Mouse (Mus musculus): ENCODE data around the gene Usp29. TPM values are rescaled to one million over a fixed set of nuclear protein-coding genes. Genes with fewer than 3 reads are reported as not detected.
"Not testable (repeated sequence)": the region's sequence is repeated elsewhere in the genome, so short reads cannot be mapped to it uniquely, and the experiment has no call there.

Gene Usp29
- polyA plus RNA-seq, 1 experiment from 2014 or later: 23.2 TPM

- no peaks in the 10 kb centered on the region for H3K36me3 ChIP-seq (ENCODE audit: poor library complexity, severe bottlenecking)
- 13% methylated on average over 5 of the region's 5 CpGs for WGBS
- no peak overlapping the region for H3K4me3 ChIP-seq
- H3K9ac ChIP-seq: no peak overlapping the region
- H3K4me2 ChIP-seq: no peak overlapping the region
- peaks cover 14% of the 10 kb centered on the region for H3K4me1 ChIP-seq
- no peaks in the 10 kb centered on the region for H3K9me3 ChIP-seq (replicated peaks)
- 0 out of 2 replicates have a peak overlapping the region, but pooled peaks have one; percentile 19 for H3K27ac ChIP-seq
- ATAC-seq: no peak
- H3K27me3 ChIP-seq: no peaks in the 10 kb centered on the region
Observed at GRCm38 (mm10) chr7:6858694-6859270, 128.4 kb downstream of the Usp29 start.

GRCm38 (mm10) chr7:6860689-6861088 is 130.3 kb downstream of the Usp29 start:
- no peaks in the 10 kb centered on the region for H3K9me3 ChIP-seq (replicated peaks)
- H3K4me3 ChIP-seq: no peak overlapping the region
- 5% methylated on average over 6 of the region's 6 CpGs for WGBS
- peaks cover 14% of the 10 kb centered on the region for H3K4me1 ChIP-seq
- no peak overlapping the region for H3K27ac ChIP-seq
- H3K36me3 ChIP-seq (ENCODE audit: poor library complexity, severe bottlenecking): no peaks in the 10 kb centered on the region
- peak; percentile 90 for ATAC-seq
- no peaks in the 10 kb centered on the region for H3K27me3 ChIP-seq
- no peak overlapping the region for H3K4me2 ChIP-seq
- H3K9ac ChIP-seq: no peak overlapping the region

GRCm38 (mm10) chr7:6866351-6866750 is 136.0 kb downstream of the Usp29 start:
- Histone ChIP-seq H3K4me2 (no peak overlapping the region), H3K27me3 (no peaks in the 10 kb centered on the region), H3K36me3 (ENCODE audit: poor library complexity, severe bottlenecking) (no peaks in the 10 kb centered on the region), H3K4me3 (no peak overlapping the region), H3K4me1 (peaks cover 10% of the 10 kb centered on the region), H3K27ac (no peak overlapping the region), H3K9ac (no peak overlapping the region), H3K9me3 (replicated peaks) (no peaks in the 10 kb centered on the region)
- ATAC-seq: peak; percentile 29; the same call in 1 of the 2 replicates

- Histone ChIP-seq H3K4me2 (no peak overlapping the region), H3K27me3 (no peaks in the 10 kb centered on the region), H3K9ac (no peak overlapping the region), H3K4me3 (no peak overlapping the region), H3K36me3 (ENCODE audit: poor library complexity, severe bottlenecking) (no peaks in the 10 kb centered on the region), H3K9me3 (replicated peaks) (no peaks in the 10 kb centered on the region), H3K27ac (no peak overlapping the region), H3K4me1 (peaks cover 6% of the 10 kb centered on the region; the same call in 1 of the 2 replicates)
- WGBS: 60% methylated on average over 3 of the region's 3 CpGs
- ATAC-seq: no peak
Observed at GRCm38 (mm10) chr7:6868831-6869230, 138.5 kb downstream of the Usp29 start.

- Histone ChIP-seq H3K27me3 (no peaks in the 10 kb centered on the region), H3K4me1 (peaks cover 6% of the 10 kb centered on the region; the same call in 1 of the 2 replicates), H3K36me3 (ENCODE audit: poor library complexity, severe bottlenecking) (no peaks in the 10 kb centered on the region), H3K9me3 (replicated peaks) (no peaks in the 10 kb centered on the region), H3K27ac (no peak overlapping the region), H3K4me2 (no peak overlapping the region), H3K9ac (no peak overlapping the region), H3K4me3 (no peak overlapping the region)
- 71% methylated on average over 1 of the region's 1 CpGs for WGBS
- peak; percentile 82 for ATAC-seq
Observed at GRCm38 (mm10) chr7:6869556-6869955, 139.2 kb downstream of the Usp29 start.

GRCm38 (mm10) chr7:6874448-6874847 is 144.1 kb downstream of the Usp29 start:
- Histone ChIP-seq H3K4me2 (no peak overlapping the region), H3K9ac (no peak overlapping the region), H3K9me3 (replicated peaks) (no peaks in the 10 kb centered on the region), H3K27me3 (no peaks in the 10 kb centered on the region), H3K27ac (no peak overlapping the region), H3K4me3 (no peak overlapping the region), H3K4me1 (peaks cover 5% of the 10 kb centered on the region; the same call in 1 of the 2 replicates), H3K36me3 (ENCODE audit: poor library complexity, severe bottlenecking) (no peaks in the 10 kb centered on the region)
- ATAC-seq: peak; percentile 72
- WGBS: 60% methylated on average over 19 of the region's 19 CpGs

GRCm38 (mm10) chr7:6878202-6878601 is 147.8 kb downstream of the Usp29 start:
- Histone ChIP-seq H3K27ac (no peak overlapping the region), H3K9me3 (replicated peaks) (no peaks in the 10 kb centered on the region), H3K4me2 (no peak overlapping the region), H3K9ac (no peak overlapping the region), H3K4me1 (no peaks in the 10 kb centered on the region), H3K27me3 (no peaks in the 10 kb centered on the region), H3K36me3 (ENCODE audit: poor library complexity, severe bottlenecking) (no peaks in the 10 kb centered on the region), H3K4me3 (no peak overlapping the region)
- WGBS: 65% methylated on average over 1 of the region's 1 CpGs
- ATAC-seq: no peak

GRCm38 (mm10) chr7:6878849-6879248 is 148.5 kb downstream of the Usp29 start:
- H3K4me3 ChIP-seq; H3K9ac ChIP-seq; H3K9me3 ChIP-seq (replicated peaks); H3K27me3 ChIP-seq; H3K4me2 ChIP-seq; ATAC-seq; H3K36me3 ChIP-seq (ENCODE audit: poor library complexity, severe bottlenecking); H3K27ac ChIP-seq; H3K4me1 ChIP-seq: not testable (repeated sequence)
- WGBS: 82% methylated on average over 3 of the region's 3 CpGs

- no peak for ATAC-seq
- H3K4me1 ChIP-seq: no peaks in the 10 kb centered on the region
Observed at GRCm38 (mm10) chr7:6879512-6880164, 149.3 kb downstream of the Usp29 start.

GRCm38 (mm10) chr7:6880918-6881317 is 150.5 kb downstream of the Usp29 start:
- not testable (repeated sequence) for H3K4me1 ChIP-seq; H3K4me3 ChIP-seq; ATAC-seq; H3K36me3 ChIP-seq (ENCODE audit: poor library complexity, severe bottlenecking); H3K27ac ChIP-seq; H3K9me3 ChIP-seq (replicated peaks); H3K9ac ChIP-seq; H3K27me3 ChIP-seq; H3K4me2 ChIP-seq
- WGBS: no CpG with 5 or more reads among the region's 1 CpGs

More at GRCm38 (mm10) chr7:6879512-6880164, 149.3 kb downstream of the Usp29 start:
- no peak overlapping the region for H3K9ac ChIP-seq
- no peak overlapping the region for H3K4me3 ChIP-seq
- H3K27me3 ChIP-seq: no peaks in the 10 kb centered on the region
- H3K27ac ChIP-seq: no peak overlapping the region
- 89% methylated on average over 11 of the region's 11 CpGs for WGBS
- no peaks in the 10 kb centered on the region for H3K9me3 ChIP-seq (replicated peaks)
- no peaks in the 10 kb centered on the region for H3K36me3 ChIP-seq (ENCODE audit: poor library complexity, severe bottlenecking)
- H3K4me2 ChIP-seq: no peak overlapping the region

- Histone ChIP-seq H3K27ac (no peak overlapping the region), H3K9ac (no peak overlapping the region), H3K4me2 (no peak overlapping the region), H3K4me1 (no peaks in the 10 kb centered on the region), H3K36me3 (ENCODE audit: poor library complexity, severe bottlenecking) (no peaks in the 10 kb centered on the region), H3K4me3 (no peak overlapping the region), H3K9me3 (replicated peaks) (no peaks in the 10 kb centered on the region), H3K27me3 (no peaks in the 10 kb centered on the region)
- WGBS: 31% methylated on average over 6 of the region's 6 CpGs
- peak; percentile 74 for ATAC-seq
Observed at GRCm38 (mm10) chr7:6881473-6882046, 151.2 kb downstream of the Usp29 start.

GRCm38 (mm10) chr7:6883376-6884147 is 153.2 kb downstream of the Usp29 start:
- H3K27ac ChIP-seq: no peak overlapping the region
- ATAC-seq: no peak
- H3K27me3 ChIP-seq: no peaks in the 10 kb centered on the region
- H3K9ac ChIP-seq: no peak overlapping the region
- H3K36me3 ChIP-seq (ENCODE audit: poor library complexity, severe bottlenecking): no peaks in the 10 kb centered on the region
- H3K9me3 ChIP-seq (replicated peaks): no peaks in the 10 kb centered on the region
- no peak overlapping the region for H3K4me2 ChIP-seq
- 89% methylated on average over 8 of the region's 8 CpGs for WGBS
- H3K4me3 ChIP-seq: no peak overlapping the region
- H3K4me1 ChIP-seq: no peaks in the 10 kb centered on the region

Measured in forebrain, embryonic 13.5 days (tissue).